Mouse (Mus musculus): Measurements from ENCODE around the gene Sec22c.
A peak's percentile ranks its signal among the peaks of the same experiment; 100 is the strongest.

Gene Sec22c

DNA sequence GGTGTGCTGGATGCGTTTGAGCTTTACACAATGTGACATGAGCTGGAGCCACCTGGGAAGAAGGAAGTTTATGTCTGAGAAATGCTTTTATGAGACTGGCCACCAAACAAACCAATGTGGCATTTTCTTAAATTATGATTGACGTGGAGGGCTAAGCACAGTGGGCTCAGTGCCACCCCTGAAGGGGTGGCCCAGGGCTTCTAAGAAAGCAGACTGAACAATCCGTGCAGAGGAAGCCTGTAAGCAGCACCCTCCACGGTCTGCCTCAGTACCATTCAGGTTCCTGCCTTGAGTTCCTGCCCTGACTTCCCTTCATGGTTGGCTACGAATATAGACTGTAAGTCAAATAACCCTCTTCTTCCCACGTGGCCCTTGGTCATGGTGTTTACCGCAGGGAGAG, 14.6 kb downstream of the Sec22c start:
- DNase-seq: no peak

DNA sequence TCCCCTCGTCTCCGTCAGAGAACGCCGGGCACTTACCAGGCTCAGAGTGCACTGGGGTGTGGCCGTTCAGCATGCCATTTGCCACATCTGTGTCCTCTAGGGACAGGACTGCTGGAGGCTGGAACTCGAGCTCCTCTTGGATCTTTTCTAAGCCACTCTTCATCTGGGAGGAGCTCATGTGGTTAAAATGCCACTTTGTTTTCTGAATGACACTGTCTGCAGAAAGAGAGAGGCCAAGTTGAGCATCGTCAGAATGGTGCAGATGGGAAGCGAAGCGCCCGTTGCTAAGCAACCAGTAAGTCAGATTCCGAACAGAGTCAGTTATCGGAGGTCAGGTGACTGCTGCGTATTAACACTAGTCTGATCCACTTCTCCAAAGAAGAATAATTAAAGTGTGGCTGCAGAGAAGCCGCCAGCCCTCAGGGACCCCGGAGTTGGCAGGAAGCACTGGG, 15.1 kb downstream of the Sec22c start:
- no peak for DNase-seq

DNA sequence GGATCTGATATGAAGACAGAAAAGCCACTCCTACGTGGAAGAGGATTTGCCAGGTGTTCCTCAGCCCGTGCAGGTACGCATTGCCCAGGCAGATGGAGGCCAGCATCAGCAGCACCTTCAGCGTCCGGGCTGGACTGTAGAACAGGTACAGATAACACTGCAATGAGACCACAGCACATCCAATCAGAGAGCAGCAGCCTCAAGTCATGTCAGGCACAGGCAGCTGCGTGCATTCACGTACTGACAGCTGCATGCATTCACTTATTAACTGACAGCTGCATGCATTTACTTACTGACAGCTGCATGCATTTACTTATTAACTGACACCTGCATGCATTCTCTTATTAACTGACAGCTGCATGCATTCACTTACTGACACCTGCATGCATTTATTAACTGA, 20.6 kb downstream of the Sec22c start:
- no peak for DNase-seq

DNA sequence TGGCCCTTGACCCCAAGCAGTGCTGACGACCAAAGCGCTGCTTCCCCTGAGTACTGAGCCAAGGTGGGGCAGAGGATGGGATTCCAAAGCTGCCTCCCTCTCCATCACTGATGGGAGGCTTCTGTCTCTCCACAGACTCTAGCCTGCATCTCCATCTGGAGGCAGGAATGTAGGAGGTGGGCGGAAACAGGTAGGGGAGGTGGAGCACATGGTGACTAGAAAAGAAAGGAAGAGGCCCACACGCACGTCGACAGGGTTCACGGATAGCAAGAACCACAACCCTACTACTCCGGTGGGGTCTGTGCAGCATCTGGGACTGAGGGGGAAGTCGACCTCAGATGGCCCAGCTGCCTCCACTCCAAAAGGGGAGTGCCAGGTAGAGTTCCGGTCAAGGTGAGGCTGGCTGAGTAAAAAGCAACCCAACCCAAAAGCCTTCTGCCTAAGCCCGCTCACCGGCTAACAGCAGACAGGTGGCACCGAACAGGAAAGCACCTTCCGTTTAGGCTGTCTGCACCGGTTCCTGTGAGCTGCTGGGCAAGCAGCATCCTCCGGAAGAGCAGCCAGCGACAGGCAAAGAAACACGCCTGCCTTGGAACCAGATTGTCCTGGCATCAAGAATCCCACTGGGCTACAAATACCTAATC, 23.1 kb downstream of the Sec22c start:
- no peak for DNase-seq

DNA sequence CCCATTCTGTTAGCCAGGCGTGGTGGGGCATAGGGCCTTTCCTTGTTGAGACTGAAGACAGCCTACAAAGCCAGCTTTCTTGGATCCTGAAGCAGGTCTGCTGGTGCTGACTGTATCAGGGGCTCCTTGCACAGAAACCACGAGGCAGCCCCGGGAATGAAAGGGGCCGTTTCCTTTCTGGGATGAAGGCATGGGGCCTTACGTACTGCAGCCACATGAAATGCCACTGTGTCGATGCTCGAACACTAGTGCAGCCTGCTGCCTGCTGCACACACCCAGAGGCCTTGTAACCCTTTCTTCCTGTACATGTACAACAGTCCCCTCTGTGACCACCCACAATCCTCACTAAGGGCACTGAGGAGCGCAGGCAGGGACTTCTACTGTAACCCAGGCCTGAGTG, 24.1 kb downstream of the Sec22c start:
- no peak for DNase-seq

DNA sequence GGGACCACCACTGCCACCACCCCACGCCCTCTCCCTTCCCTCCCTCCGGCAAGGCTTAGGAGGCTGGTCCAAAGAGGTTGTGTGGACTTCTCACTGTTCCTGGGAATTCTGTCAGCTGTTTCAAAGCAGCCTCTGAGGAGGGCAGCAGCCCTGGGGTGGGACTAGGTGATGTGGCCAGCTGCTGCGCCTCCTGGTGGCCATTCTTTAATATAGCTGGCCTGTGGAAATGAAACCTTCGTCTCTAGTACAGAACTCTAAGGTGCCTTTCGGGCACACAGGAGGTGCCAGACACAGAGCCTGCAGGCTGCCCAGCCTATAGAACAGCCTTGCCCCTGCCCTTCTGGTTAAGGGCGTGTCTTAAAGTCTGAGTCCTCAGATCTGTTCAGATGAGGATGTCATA, 25.7 kb downstream of the Sec22c start:
- DNase-seq: peak; percentile 47

DNA sequence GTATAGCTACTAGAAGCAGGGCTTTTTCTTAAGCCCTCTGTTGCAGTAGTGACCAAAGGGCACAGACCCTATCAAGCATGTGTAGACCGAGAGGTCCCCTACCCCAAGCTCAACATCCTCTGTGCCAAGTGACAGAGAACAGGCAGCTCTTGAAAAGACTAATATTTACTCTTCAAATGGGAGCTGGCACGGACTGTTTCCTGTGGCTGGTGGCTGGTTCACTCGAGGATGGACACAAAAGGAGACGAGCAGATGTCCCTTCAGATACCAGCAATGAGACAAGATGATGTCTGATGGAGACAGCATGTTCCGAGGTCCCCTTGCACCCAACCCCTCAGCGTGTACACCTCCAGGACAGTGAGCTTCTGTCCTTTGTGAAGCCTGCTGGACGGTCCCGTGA, 27.8 kb downstream of the Sec22c start:
- no peak for DNase-seq

DNA sequence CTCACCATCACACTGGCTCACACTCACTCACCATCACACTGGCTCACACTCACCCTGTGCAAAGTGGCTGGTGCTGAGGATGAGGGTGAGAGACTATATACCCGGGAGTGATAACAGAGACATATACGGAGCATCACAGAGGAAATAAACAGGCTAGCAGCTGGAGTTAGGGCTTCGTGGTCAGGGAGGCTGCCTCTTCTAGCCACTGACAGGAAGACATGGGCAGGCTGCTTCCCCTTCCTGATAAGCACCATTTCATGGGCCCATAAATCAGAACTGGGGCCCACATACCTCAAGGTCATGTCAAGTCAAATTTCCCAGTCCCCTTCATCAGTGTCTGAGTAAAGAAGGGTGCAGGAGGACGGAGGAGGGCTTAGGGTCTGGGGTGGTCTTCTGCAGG, 28.2 kb downstream of the Sec22c start:
- DNase-seq: no peak

DNA sequence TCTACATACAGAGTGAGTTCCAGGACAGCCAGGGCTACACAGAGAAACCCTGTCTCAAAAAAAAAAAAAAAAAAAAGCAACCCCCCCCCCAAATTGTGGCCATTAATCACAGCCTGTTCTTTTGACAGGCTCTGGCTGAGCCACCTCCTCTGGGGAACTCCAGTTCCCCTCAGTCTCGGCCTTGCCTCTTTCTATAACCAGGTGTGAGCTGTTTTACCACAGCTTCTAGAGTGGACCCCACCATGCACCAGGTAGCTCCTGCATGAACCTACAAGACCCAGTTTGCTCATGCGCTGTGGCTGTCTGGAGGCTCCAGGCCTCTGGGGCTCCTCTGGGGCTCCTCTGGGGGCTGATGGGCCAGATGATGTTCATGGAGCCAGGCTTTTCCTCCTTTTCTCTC, 29.7 kb downstream of the Sec22c start:
- DNase-seq: no peak

DNA sequence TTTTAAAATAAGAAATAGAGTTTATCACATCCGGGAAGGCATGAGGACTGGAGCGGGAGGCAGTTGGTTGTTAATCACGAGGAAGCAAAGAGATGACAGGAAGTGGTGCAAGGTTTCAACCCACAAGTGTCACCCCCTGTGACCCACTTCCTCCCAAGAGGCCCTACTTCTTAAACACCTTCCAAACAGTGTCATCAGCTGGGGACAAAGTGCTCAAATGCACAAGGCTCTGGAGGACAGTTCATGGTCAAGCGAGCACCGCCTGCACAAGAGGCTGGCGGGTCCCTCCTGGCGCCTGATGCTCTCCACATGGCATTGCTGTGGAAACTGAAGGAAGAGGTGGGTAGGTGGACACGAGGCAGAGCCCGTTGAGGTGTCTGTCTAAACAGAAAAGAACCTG, 30.3 kb downstream of the Sec22c start:
- no peak for DNase-seq

DNA sequence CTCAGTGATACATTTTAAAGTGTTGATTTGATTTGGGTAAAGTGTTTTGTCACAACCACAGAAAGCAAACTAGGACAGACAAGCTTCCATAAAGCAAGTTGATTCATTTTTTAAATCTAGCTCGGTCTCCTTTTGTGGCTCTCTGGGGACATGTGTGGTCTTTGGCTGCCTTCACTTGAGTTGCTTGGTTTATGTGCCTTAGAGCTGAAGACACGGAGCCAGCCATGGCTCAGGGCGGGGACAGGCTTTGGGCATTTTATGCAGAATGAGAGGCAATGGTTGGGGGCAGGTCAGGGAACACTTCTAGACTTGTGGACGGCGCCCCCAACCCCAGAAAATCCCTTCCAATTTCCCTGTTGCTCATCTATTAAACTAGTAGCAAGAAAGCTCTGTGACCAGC, 31.6 kb downstream of the Sec22c start:
- no peak for DNase-seq

DNA sequence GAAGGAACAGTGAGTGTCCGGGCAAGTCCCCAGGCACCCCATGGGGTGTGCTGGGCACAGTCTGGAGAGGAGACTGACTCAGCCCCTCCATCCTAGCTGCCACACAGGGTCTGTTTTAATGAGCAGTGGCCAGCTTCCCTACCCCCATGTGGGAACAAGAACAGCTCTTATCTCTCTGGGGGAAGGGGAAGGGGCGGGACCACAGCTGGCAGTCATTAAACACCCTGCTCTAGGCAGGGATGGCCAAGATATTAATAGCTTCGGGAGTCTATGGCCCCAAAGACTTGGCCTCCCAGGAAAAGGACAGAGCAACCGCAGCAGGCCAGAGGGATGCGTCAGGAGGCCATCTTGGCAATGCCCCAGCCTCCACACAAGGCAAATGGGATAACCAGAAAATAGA, 33.0 kb downstream of the Sec22c start:
- DNase-seq: no peak

DNA sequence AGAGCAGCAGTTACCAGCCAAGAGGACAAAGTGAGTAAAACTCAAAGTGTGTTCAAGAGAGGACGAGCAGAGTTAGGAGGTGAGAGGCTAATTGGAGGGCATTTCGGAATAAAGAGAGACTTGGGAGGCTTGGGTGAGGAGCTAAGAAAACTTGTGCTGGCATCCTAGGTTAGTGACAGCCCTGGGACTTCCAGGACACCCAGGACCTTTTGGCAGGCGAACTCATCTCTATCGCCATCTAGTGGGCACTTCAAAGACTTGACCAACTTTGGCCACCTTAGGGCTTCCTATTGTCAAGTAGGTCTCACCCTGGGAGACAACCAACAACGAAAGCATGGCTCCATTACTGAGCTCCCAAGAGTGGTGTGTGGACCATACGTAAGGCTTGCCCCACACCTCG, 34.0 kb downstream of the Sec22c start:
- DNase-seq: peak; percentile 75

DNA sequence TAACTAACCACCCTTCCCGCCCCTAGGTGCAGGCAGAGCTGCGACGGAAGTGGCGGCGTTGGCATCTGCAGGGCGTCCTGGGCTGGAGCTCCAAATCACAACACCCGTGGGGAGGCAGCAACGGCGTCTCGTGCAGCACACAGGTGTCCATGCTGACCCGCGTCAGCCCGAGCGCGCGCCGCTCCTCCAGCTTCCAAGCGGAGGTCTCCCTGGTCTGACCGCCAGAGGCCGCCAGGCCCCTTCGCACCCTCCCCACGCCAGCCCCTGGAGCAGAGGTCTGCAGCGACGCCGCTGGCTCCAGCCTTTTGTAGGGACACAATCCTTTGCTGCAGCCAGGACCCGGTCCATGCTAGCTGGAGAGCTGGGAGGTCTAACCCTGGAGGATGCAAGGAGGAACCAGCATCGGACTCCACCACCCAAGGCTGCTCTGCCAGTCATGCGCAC, 35.9 kb downstream of the Sec22c start:
- no peak for DNase-seq

DNA sequence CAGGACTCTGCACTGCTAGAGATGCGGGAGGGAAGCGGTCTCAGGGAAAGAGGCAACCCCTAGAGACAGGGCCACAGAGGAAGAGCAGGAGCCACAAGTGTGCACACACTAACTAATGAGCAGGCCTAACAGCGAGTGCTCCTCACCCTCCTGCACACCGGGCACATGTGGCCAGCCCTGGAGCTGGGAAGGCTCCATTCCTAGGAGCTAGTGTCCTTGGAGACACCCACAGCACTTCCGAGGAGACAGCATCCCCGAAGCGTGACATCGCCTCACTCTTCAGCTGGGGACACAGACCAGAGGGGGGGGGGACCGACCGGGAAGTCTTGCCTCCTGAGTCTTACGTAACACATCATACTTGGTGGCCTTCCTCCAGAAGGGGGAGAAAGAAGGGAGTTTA, 37.5 kb downstream of the Sec22c start:
- DNase-seq: no peak

DNA sequence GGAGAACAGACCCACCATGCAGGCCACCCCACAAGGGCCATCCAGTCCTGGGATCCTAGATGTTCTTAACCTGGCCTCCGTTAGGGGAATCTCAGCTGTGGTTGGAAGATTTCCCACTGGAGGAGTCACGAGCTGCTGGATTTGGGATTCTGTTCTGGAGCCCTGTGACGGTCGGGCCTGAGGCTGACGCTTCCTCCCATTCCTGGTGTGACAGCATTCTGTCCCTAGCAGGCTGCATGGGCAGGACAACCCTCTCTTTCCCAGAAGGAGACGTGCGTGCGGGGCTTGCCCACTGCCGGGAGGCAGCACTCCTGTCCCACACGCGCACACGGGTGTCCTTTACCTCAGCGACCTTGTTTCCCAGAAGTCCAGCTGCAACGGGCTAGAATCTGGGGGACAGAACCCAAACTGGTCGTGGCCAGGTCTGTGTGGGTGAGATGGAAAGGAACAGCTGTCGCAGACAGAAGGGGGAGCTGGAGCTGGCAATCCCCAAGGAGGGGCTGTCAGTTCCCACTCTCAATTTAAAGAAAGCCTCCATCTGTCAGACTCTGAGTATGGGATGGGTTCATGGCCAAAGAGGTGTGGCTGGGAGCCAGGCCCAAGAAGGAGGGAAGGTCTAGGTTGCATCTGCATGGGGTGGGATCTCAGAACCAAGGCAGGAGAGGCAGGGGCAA, 38.2 kb downstream of the Sec22c start:
- DNase-seq: no peak

DNA sequence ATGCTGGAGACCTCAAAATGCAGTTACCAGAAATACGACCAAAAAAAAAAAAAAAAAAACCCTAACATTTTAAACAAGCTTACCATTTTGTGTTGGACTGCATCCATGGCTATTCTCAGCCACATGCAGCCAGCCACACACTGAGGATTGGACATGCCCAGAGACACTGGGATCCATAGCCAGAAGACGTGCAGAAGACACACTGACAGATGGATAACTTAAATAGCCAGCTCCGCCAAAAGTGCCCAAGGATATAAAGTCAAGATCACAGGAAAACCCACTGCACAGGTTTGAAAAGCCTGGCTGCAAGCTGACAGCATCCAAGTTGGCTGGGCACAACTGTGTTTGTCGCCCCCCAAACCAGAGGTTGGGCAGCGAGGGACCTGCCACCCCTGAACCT, 41.2 kb downstream of the Sec22c start:
- no peak for DNase-seq

DNA sequence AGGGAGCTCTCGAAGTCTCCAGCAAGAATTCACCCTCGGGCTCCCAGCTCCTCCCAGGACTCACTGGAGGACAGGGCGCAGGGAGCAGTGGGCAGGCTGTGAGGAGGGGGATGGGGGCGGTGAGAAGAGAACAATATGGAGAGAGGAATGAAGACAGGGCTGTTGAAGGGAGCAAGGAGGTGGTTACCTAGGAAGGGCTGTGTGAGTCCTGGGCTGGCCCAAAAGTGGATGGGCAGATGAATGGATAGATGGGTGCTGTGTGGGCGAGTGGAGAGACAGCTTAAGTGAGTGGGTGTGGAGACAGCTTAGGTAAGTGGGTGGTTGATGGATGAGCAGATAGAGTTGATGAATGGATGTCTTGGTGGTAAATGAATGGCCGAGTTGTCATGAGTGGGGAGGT, 41.8 kb downstream of the Sec22c start:
- no peak for DNase-seq

DNA sequence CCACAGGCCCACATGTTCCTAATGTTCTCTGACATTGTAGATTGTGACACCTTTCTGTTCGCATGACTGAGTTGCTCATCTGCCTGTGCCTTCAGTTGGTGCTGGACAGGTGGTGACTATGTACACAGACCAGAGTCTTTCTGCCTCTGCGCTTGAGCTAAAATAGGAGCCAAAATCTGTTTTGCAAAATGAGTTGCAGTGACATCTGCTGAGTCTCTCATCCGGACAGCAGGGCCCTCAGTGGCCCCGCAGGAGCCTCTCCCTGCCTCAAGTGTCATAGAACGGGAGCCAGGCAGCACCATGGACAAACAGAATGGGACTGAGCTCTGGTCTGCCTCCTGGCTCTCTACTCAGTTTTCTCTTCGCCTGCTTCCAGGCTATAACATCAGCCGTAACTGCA, 45.5 kb downstream of the Sec22c start:
- DNase-seq: peak; percentile 26

DNA sequence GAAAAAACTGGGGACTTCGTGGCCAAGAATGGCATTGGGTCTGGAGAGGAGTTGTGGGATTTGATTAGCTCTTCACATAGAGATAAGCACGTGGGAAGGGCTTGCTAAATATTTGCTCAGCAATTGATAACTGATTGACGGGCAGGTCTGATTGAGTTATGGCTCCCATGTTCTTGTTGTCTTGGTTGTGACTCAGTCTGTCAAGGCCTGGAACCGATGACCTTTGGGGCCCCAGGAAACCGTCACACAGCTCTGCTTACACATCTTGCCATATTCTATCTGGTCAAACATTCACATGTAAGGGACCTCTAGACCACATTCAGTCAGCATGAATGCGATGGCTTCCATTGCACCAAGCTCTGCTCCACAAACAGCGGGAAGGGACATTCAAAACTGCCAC, 47.0 kb downstream of the Sec22c start:
- no peak for DNase-seq

DNA sequence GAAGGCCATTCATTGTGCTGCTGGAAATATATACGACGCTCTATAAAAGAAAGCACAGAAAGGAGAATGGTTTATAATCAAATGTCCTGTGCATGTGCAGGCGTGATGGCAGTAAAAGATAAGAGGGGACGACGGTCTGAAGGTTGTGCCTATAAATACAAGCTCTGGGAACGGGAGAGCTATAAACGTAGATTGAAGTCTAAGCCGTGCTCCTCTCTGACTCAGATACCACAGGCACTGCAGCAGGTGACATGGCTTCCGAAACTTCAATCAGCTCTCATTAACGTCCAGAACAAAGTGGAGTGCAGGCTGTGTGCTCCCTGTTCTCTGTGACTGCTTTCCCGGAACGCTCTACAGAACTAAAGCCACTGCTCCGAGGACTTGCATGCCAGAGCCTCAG, 48.1 kb downstream of the Sec22c start:
- no peak for DNase-seq

DNA sequence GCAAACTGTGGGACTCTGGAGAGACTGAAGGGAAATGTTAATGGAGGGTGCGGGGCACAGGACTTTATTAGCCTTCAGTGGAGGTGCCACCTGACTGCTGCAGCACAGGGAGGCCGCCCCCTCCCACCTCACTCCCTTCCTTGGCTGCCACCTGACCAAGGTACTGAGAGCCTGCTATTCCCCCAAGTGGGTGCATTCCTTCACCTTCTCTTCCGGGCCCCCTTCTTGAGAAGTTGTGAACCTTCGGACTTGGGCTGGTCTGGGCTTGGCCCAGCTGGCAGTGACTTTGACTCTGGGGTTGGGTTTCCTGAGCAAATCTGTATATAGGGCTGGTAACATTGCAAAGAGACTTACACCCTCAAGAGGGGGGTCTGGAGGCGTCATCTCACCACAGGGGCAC, 49.0 kb downstream of the Sec22c start:
- no peak for DNase-seq

DNA sequence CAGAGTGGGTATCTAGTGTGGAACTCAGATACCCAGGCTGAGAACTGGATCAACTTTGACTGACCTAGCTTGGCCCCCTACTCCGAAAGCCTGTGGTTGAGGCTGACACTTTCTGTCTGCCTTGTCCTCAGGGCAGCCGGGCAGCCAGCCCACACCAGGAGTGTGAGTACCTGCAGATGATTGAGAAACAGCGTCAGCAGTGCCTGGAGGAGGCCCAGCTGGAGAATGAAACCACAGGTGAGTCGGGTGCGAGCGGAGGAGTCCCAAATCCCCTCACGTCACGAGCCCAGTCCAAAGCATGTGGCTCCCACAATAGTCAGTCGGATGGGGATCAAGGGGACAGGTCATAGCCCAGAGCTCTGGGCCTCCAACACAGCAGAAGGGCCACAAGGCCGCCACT, 51.6 kb downstream of the Sec22c start:
- DNase-seq: no peak

DNA sequence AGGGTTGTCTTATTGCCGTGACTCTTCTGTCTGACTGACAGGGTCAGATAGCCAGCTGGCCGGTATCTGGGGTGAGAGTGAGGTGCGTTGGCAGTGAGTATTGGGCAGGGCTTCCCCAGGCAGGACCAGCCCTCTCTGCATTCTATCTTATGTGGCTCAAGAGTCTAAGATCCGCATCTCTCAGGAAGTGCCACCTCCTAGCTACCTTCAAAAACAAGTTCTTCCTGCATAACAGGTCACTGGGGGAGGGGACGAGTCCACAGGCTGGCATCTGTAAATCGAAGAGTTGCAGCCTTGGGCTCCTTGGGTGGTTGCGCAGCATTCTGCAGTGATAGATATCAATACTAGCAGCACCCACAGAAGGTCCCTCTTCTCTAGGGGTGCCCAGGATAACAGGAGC, 58.3 kb downstream of the Sec22c start:
- no peak for DNase-seq

DNA sequence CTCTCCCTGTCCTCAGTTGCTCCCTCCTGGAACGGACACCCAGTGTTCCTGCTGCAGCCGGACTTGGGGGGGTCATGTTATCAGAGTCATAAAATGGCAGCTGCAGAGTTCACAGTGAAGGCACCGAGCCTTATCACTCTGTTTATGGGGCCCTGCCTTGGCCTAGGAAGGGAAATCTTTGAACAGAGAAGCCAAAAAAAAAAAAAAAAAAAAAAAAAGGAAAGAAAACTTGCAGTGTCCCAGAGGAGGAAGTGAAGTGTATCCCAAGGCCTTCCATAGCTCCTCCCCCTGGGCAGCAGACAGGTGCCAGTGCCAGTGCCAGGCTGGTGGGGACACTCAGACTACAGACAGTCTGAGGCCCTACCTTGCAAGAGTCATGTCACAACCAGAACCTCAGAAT, 60.4 kb downstream of the Sec22c start:
- DNase-seq: no peak
